Mouse (Mus musculus) brain, embryonic 14.5 days (tissue): ENCODE measurements at regions not wholly inside any gene's neighbourhood (a gene's known extent, or its start where the extent isn't known, plus 50 kb on each side); places are given as distances from the start of the nearest gene placed in this dataset.

Source experiments
- DNase-seq: peaks from one replicate; pipeline ENCODE4 v3.0.0-alpha.2; 2011; ENCODE audit warnings: low read depth
- CTCF ChIP-seq: fragments of 200-500 bp; IDR thresholded peaks from 2 replicates; pipeline ENCODE4 v1.5.1; 2012; ENCODE audit warnings: inconsistent platforms, mild to moderate bottlenecking, moderate library complexity, borderline replicate concordance; ENCODE audit not compliant: insufficient read depth, insufficient read length; ENCODE audit errors: extremely low read depth
- POLR2A ChIP-seq: fragments of 200-500 bp; IDR thresholded peaks from 2 replicates; pipeline ENCODE4 v1.6.1; 2012; ENCODE audit warnings: mild to moderate bottlenecking, inconsistent platforms, borderline replicate concordance; ENCODE audit not compliant: poor library complexity, insufficient read depth, insufficient read length, severe bottlenecking; ENCODE audit errors: extremely low read depth

DNA sequence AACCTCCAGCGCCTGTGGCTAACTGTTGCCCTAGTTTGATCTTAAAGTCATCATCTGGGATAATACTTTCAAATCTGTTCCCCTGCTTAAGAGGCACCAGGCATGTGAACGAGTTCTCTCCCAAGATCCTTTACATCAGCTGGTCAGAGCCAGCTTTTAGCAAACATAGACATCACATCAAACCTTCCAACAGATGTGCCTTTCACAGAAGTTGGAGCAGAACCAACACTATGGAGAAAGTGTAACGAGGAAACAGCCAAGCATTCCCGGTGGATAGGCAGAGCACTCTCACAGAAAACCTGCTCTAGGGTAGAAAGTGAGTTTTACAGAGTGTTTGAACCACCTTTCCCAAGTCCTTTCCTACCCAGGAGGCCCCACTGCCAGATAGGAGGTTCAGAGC is 244.7 kb upstream of the Thbs1 start:
- TF ChIP-seq CTCF (no peak), POLR2A (no peak)
- DNase-seq = no peak

DNA sequence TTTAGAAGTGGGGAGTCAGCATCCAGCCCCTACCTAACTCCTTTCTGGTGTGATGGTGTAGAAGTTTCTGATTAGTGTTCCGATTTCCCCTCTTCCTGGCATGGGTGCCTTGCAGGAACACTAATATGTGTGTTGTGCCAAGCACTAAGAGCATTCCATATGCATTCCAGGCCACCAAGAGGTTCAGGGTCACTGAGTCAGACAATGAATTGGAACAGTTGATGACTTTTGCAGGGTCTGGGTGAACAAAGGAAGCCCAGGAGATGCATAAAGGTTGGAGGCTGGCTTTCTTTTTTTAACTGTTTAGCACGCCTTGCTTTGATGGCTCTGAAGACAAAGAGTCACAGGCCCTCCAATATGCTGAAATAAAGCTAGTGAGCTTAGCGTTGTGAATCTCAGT is 244.3 kb upstream of the Thbs1 start:
- TF ChIP-seq CTCF = no peak
- no peak for TF ChIP-seq POLR2A
- DNase-seq = no peak

DNA sequence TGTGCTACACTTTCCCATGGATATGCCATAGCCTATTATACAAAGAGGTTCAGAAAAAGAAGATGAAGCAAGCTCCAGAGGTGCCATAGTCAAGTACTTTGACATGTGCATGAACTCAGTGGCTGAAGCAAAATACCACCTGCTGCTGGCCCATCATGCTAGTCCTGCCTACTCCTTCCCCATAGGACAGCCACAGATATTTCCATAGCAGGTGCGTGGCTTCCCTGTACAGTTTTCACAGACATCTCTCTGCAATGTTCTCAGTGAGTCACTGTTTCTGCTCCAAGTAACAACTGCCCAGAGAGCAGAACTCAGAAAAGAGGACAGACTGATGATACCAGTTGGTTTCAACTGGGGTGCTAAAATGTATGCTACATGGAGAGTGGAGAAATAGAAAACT is 242.8 kb upstream of the Thbs1 start:
- TF ChIP-seq CTCF = no peak
- TF ChIP-seq POLR2A = no peak
- no peak for DNase-seq

DNA sequence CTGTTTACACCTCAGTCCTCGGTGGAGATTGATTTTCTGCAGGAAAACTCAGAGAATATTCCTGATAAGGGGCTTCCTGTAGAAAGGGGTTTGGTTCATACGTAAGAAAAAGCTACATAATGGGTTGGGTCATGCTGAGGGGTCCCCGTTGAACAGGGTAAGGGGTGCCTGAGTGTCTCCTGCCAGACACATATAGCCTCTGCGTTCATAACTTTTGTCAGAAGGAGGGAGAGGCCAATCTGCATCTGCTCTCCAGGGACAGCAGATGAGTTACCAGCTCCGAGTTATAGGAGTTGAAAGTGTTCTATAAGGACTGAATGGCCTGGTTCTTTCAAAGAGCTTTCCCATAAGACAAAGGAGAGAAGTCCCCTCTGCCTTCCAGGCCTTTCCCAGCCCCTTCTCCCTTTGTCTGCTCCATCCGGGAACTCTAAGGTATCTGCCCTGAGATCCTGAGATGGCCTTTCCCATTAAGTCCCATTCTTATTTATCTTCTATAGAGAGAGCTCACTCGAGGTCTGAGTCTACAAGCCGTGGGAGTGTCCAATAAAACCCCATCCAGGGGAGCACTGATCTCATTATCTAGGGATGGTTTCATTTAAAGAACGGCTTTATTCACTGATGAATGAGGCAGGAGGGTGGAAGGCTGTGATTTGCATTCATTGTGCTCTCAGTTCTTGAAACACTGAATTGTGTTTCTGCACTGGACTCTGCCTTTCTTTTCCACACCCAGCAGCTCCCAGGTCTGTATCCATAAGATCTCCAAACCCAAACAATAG is 240.0 kb upstream of the Thbs1 start:
- peak; percentile 46 for DNase-seq
- TF ChIP-seq POLR2A = no peak
- no peak for TF ChIP-seq CTCF

DNA sequence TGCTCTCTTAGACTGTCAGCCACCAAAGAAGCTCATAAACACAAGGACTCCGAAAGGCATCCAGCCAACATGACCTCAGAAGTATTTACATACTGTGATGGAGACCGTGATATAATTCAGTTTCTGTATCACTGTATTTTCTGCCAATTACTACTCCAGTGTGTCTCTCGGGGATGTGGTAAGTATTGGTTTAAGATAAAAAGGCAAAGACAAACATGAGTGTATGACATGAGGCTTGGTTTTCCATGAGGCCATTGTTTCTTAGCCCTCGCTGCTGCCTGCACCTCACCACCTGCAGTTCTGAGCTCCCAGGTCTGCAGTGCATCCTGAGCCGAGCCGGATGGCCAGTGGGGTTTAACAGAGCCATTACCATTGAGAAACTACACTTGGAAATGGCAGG is 233.9 kb upstream of the Thbs1 start:
- DNase-seq = no peak
- TF ChIP-seq CTCF = no peak
- TF ChIP-seq POLR2A = no peak

DNA sequence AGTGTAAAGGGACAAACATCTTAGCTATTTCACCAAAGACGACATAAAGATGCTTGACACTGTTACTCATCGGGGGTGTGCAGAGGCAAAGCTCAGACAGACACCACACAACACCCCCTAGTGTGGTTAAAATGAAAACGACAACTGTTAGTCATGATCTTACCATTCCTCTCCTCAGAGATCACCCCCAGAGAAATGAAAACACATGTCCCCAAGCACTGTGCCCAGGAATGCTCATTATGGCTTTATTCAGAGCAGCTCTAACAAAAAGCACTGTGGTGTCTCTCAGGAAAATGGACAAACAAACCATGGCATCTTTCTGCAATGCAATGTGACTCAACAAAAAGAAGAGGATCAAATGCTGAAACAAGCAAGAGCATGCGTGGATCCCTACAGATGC is 229.5 kb upstream of the Thbs1 start:
- no peak for TF ChIP-seq CTCF
- TF ChIP-seq POLR2A = no peak
- no peak for DNase-seq

DNA sequence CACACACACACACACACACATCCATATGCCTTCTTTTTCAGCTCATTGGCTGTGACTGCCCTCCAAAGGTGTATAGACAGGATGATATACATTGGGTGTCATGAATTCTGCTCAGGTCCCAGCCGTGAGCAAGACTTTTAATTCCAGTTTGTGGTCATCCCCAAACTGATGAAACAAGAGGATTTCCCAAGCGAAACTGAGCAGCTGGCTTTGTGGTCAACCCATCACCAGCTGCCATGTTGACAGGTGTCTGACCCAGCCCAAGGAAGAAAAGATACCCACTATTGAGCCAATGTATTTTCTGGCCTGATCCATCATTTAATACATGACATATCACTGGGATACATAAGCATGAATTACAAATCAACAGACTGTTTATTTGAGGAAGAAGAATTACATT is 228.8 kb upstream of the Thbs1 start:
- TF ChIP-seq POLR2A = no peak
- TF ChIP-seq CTCF = no peak

DNA sequence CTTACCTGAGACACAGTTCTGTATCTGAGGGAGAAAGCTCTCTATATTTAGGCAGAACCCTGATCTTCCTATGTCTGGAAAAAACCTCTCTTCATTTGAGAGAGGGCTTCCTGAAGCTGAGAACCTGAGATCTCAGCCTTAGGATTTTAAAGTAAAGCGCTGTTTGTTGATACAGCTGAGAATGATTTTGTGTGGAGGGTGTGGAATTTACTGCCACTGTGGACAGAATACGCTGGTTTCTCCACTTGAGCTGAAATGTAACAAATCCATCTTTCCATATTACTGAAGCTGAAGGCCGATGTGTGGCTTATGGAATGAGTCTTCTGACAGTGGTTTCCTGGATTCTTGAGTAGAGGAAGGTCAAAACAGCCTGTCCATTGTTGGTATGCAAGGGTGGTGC is 225.2 kb upstream of the Thbs1 start:
- no peak for DNase-seq

More for the DNA sequence above, 228.8 kb upstream of the Thbs1 start:
- DNase-seq = no peak

DNA sequence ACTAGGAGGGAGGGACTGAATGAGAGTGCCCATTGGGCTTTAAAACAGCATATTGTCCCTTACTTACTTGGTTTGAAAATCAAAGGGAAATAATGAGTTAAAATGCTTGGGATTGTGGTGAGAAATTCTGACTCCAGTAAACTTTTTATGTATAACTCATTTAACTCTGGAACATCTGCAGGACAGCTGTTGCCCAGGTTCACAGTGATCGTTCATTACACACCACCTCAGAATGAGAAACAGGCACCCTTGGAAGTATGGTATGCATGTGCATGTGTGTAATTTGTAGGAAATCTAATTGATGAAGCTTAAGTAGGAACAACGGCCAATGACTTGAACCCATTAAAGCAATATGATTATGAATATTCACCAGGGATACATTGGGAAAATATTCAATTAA is 210.4 kb upstream of the Thbs1 start:
- TF ChIP-seq POLR2A (no peak), CTCF (no peak)
- DNase-seq = no peak

More for the DNA sequence above, 225.2 kb upstream of the Thbs1 start:
- TF ChIP-seq CTCF (no peak), POLR2A (no peak)

DNA sequence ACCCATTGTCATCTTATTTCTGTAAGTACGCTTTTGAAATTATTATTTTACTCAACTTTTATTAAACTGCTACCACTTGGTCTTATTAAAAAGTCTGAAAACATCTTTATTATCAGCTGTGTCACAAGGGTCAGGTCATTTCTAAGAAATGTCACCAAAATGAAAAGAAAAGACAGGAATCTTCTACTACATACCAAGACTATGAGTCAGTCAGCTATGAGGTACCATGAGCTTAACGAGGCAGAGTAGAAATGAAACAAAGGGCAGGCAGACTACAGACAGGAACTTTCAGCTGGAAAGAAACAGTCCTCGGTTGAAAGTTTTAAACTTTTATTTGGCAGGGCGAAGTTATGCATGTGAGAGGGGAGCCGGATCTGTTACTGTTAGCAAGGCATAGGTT is 208.8 kb upstream of the Thbs1 start:
- DNase-seq = no peak
- TF ChIP-seq CTCF (no peak), POLR2A (no peak)

DNA sequence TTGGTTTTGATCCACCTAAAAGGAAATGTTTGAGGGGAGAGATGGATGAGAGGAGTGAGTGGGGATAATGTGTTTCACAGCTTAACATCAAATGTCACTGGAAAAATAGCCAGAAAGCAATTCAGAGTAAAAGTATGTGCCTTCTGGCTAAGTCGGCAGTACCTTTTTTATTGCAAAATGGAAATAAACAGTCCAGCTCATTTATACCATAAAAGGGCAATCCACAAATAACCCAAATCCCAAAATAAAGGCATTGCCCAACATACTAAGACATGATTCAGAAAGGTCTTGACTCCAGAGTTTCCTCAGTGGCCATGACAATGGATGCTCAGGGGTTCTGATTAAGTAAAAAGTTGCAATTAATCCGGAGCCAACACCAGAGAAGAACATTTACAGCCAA is 208.0 kb upstream of the Thbs1 start:
- DNase-seq = no peak
- TF ChIP-seq POLR2A (no peak), CTCF (no peak)

DNA sequence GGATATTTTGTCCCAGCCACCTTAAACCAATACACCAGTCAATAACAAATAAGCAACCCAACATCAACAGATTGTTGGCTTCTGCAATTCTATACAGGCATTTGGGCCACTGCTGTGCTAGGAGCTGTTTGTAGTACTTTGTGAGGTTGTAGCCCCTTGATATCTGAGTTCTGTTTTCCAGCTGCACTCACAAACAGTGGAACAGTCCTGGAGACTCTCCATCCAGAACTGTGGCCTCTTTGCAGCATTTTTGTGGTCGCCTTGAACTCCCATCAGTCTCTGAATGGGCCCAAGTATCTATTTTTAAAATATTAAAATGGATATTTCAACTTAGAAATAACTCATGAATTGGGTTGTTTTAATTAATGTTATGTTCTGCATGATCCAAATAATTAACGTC is 205.2 kb upstream of the Thbs1 start:
- no peak for DNase-seq
- TF ChIP-seq CTCF (no peak), POLR2A (no peak)
